Comparison of ENCODE assay signal across 30 mouse cellular contexts in the genomic region with DNA sequence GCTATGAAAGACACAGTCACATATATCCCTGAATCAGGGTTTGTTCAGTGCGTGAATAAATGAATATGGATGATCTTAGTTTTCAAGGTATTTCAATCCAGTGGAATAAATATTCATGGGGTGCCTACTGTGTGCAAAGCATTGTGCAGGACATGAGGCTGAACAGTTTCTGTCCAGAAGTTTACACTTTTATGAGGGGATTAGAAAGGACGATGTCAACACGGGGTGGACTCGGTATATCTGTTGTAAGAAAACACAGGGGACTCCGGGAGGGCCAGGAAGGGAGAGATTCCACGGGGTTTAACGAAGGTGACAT.
DNase-seq lines count a peak whose midpoint lies in the region; ATAC-seq and TF ChIP-seq lines count a peak whose summit lies in the region.
"Had no signal": no experiment of that assay in that cellular context is flagged by ENCODE, and none has a peak within 500 bp of the region (broad histone marks: within the 10 kb centered on the region; RNA-seq: fewer than 3 reads in every experiment).

No protein-coding gene starts in this region.

- H3K4me1 ChIP-seq in hindbrain, embryonic 10.5 days (replicated peaks), result peaks cover 42% of the 10 kb centered on the region
- peaks cover 8% of the 10 kb centered on the region for H3K4me1 ChIP-seq in hindbrain, embryonic 16.5 days (ENCODE audit: control insufficient read depth, insufficient read depth, low read depth, low read length)
- H3K4me1 ChIP-seq in ES-E14 (ENCODE audit: control insufficient read depth in 2 of 2, insufficient read depth in 2 of 2, low read length in 2 of 2, poor library complexity in 1 of 2), result peaks cover 20 to 49% of the 10 kb centered on the region in 2 experiments
- H3K4me1 ChIP-seq in forebrain, embryonic 14.5 days (ENCODE audit: control insufficient read depth, insufficient read depth, low read length), result peaks cover 16% of the 10 kb centered on the region
- H3K4me1 ChIP-seq in midbrain, embryonic 14.5 days (ENCODE audit: control insufficient read depth, insufficient read depth, low read length), result peaks cover 20% of the 10 kb centered on the region
- H3K4me1 ChIP-seq in thymus, adult 2 months (replicated peaks; ENCODE audit: control insufficient read depth, insufficient read depth, low read length), result peaks cover 5% of the 10 kb centered on the region; the same call in 1 of the 2 replicates
- H3K4me1 ChIP-seq: liver, embryonic 13.5 days had no signal

- 0 out of 2 replicates have a peak overlapping the region, but pooled peaks have one; percentile 23 for H3K27ac ChIP-seq in hindbrain, embryonic 10.5 days
- H3K27ac ChIP-seq in hindbrain, embryonic 16.5 days (ENCODE audit: low read depth, low read length), result no peak overlapping the region
- H3K27ac ChIP-seq in ES-E14 (ENCODE audit: insufficient read depth, low read depth, low read length, poor library complexity, severe bottlenecking), result peak overlapping the region; percentile 84; the same call in 1 of the 2 replicates
- H3K27ac ChIP-seq in forebrain, embryonic 14.5 days (ENCODE audit: low read depth, low read length), result no peak overlapping the region
- H3K27ac ChIP-seq in midbrain, embryonic 14.5 days (replicated peaks; ENCODE audit: low read depth, low read length), result no peak overlapping the region
- no peak overlapping the region for H3K27ac ChIP-seq in thymus, adult 2 months (ENCODE audit: control insufficient read depth, insufficient read depth, low read length)
- H3K27ac ChIP-seq: hindbrain, postnatal 0 days; intestine, embryonic 15.5 days; layer of hippocampus, adult 2 months; limb, embryonic 15.5 days; liver, embryonic 13.5 days; macrophage; stomach, postnatal 0 days had no signal

- ATAC-seq in hindbrain, embryonic 16.5 days, result no peak
- no peak; the same call in none of the 2 replicates for ATAC-seq in forebrain, embryonic 14.5 days
- ATAC-seq in midbrain, embryonic 14.5 days (ENCODE audit: low FRiP score, low TSS enrichment), result 0 out of 2 replicates have a peak, but pooled peaks have one; percentile 4
- ATAC-seq: CD4-positive, CD25-positive, alpha-beta regulatory T cell, adult 4 months; intestine, embryonic 15.5 days; lung, postnatal 0 days; Patski had no signal

- no peak for TF ChIP-seq CTCF in thymus, adult 2 months (IDR thresholded peaks at IDR 0.05; ENCODE audit: borderline replicate concordance, control insufficient read depth, extremely low read depth, insufficient read depth, low read length, poor library complexity)

- no peak overlapping the region for H3K4me2 ChIP-seq in hindbrain, embryonic 16.5 days (ENCODE audit: low read length)
- peak overlapping the region; percentile 18 for H3K4me2 ChIP-seq in forebrain, embryonic 14.5 days (ENCODE audit: low read length)
- H3K4me2 ChIP-seq in midbrain, embryonic 14.5 days (ENCODE audit: low read length), result no peak overlapping the region
- H3K4me2 ChIP-seq: heart, embryonic 12.5 days; intestine, embryonic 15.5 days; limb, embryonic 15.5 days; liver, embryonic 13.5 days had no signal

- H3K27me3 ChIP-seq in hindbrain, embryonic 10.5 days (ENCODE audit: insufficient read depth, poor library complexity, severe bottlenecking), result peaks cover 100% of the 10 kb centered on the region
- H3K27me3 ChIP-seq in hindbrain, embryonic 16.5 days (replicated peaks; ENCODE audit: control insufficient read depth, insufficient read depth, low read length), result peaks cover 28% of the 10 kb centered on the region
- H3K27me3 ChIP-seq in forebrain, embryonic 14.5 days (replicated peaks; ENCODE audit: control insufficient read depth, insufficient read depth, low read length), result 0 out of 2 replicates have a peak, but pooled peaks cover 11% of the 10 kb centered on the region
- H3K27me3 ChIP-seq in midbrain, embryonic 14.5 days (ENCODE audit: control insufficient read depth, insufficient read depth, low read length), result peaks cover 53% of the 10 kb centered on the region
- H3K27me3 ChIP-seq in thymus, adult 2 months (ENCODE audit: control insufficient read depth, insufficient read depth, low read length), result no peaks in the 10 kb centered on the region
- H3K27me3 ChIP-seq: intestine, embryonic 15.5 days; limb, embryonic 15.5 days; liver, embryonic 13.5 days had no signal

- WGBS in hindbrain, embryonic 10.5 days, result 15% methylated on average over 7 of the region's 7 CpGs
- 10% methylated on average over 7 of the region's 7 CpGs for WGBS in hindbrain, embryonic 16.5 days
- 5% methylated on average over 7 of the region's 7 CpGs for WGBS in forebrain, embryonic 14.5 days
- WGBS in midbrain, embryonic 14.5 days, result 5% methylated on average over 7 of the region's 7 CpGs
- WGBS in thymus, adult 2 months, result 95% methylated on average over 7 of the region's 7 CpGs

- no peaks in the 10 kb centered on the region for H3K36me3 ChIP-seq in hindbrain, embryonic 10.5 days
- H3K36me3 ChIP-seq in hindbrain, embryonic 16.5 days (ENCODE audit: control insufficient read depth, insufficient read depth, low read length), result no peaks in the 10 kb centered on the region
- no peaks in the 10 kb centered on the region for H3K36me3 ChIP-seq in ES-E14 (ENCODE audit: control insufficient read depth, insufficient read depth, low read length, poor library complexity, severe bottlenecking)
- H3K36me3 ChIP-seq in forebrain, embryonic 14.5 days (ENCODE audit: control insufficient read depth, insufficient read depth, low read length), result no peaks in the 10 kb centered on the region
- no peaks in the 10 kb centered on the region for H3K36me3 ChIP-seq in midbrain, embryonic 14.5 days (ENCODE audit: control insufficient read depth, insufficient read depth, low read length)
- no peaks in the 10 kb centered on the region for H3K36me3 ChIP-seq in thymus, adult 2 months (ENCODE audit: control insufficient read depth, insufficient read depth, low read length)
- H3K36me3 ChIP-seq: G1E; heart, embryonic 12.5 days; intestine, embryonic 15.5 days; limb, embryonic 15.5 days; liver, embryonic 13.5 days had no signal

- no peak for DNase-seq in hindbrain, embryonic 10.5 days (ENCODE audit: low spot score)
- DNase-seq in ES-E14 (ENCODE audit: low read depth, low spot score), result no peak
- DNase-seq in forebrain, embryonic 14.5 days (ENCODE audit: low spot score), result no peak
- DNase-seq in midbrain, embryonic 14.5 days, result peak; percentile 40
- DNase-seq in cerebellum, postnatal 4 days (ENCODE audit: low spot score in 2 of 2), result no peak
- DNase-seq in thymus, adult 2 months, result no peak
- no peak for DNase-seq in B cell, adult 2 months
- DNase-seq: adrenal gland, postnatal 25 days; cerebellum, adult 18-20 months; gastrocnemius, postnatal 36 days; heart, adult 2 months; heart, postnatal 4 days; liver, embryonic 13.5 days; lung, adult 18-20 months; right cerebral cortex, adult 18-20 months; spleen, adult 18-20 months; thymus, postnatal 4 days had no signal

- TF ChIP-seq POLR2A in thymus, adult 2 months (IDR thresholded peaks at IDR 0.05; ENCODE audit: control insufficient read depth, extremely low read depth, insufficient read depth, low read length, poor library complexity), result no peak

- H3K9ac ChIP-seq in hindbrain, embryonic 16.5 days (ENCODE audit: low read depth, low read length), result no peak overlapping the region
- no peak overlapping the region for H3K9ac ChIP-seq in ES-E14 (ENCODE audit: insufficient read depth, low read depth, low read length, poor library complexity, severe bottlenecking)
- H3K9ac ChIP-seq in forebrain, embryonic 14.5 days (ENCODE audit: low read length), result no peak overlapping the region
- no peak overlapping the region for H3K9ac ChIP-seq in midbrain, embryonic 14.5 days (replicated peaks; ENCODE audit: low read length)
- H3K9ac ChIP-seq: heart, embryonic 12.5 days; intestine, embryonic 15.5 days; limb, embryonic 15.5 days; liver, embryonic 13.5 days had no signal

- no peaks in the 10 kb centered on the region for H3K9me3 ChIP-seq in hindbrain, embryonic 10.5 days
- H3K9me3 ChIP-seq in hindbrain, embryonic 16.5 days (ENCODE audit: control insufficient read depth, low read length), result no peaks in the 10 kb centered on the region
- H3K9me3 ChIP-seq in ES-E14 (ENCODE audit: control insufficient read depth, insufficient read depth, low read depth, low read length), result no peaks in the 10 kb centered on the region
- no peaks in the 10 kb centered on the region for H3K9me3 ChIP-seq in forebrain, embryonic 14.5 days (replicated peaks; ENCODE audit: control insufficient read depth, low read length)
- no peaks in the 10 kb centered on the region for H3K9me3 ChIP-seq in midbrain, embryonic 14.5 days (ENCODE audit: control insufficient read depth, low read length)
- H3K9me3 ChIP-seq: G1E; heart, embryonic 12.5 days; intestine, embryonic 15.5 days; limb, embryonic 15.5 days; liver, embryonic 13.5 days had no signal

- H3K4me3 ChIP-seq in hindbrain, embryonic 10.5 days, result no peak overlapping the region
- H3K4me3 ChIP-seq in hindbrain, embryonic 16.5 days (ENCODE audit: low read length), result no peak overlapping the region
- H3K4me3 ChIP-seq in ES-E14 (ENCODE audit: insufficient read depth in 1 of 2, low read depth in 1 of 2, low read length in 2 of 2, poor library complexity in 1 of 2, severe bottlenecking in 1 of 2), result no peak overlapping the region
- no peak overlapping the region for H3K4me3 ChIP-seq in forebrain, embryonic 14.5 days (ENCODE audit: low read depth, low read length)
- no peak overlapping the region for H3K4me3 ChIP-seq in midbrain, embryonic 14.5 days (replicated peaks; ENCODE audit: low read depth, low read length)
- no peak overlapping the region for H3K4me3 ChIP-seq in thymus, adult 2 months (ENCODE audit: control insufficient read depth, insufficient read depth, low read length)
- H3K4me3 ChIP-seq: erythroblast, embryonic 14.5 days; heart, adult 2 months; heart, embryonic 12.5 days; intestine, embryonic 15.5 days; layer of hippocampus, adult 2 months; limb, embryonic 15.5 days; liver, embryonic 13.5 days had no signal

- in situ Hi-C loops in ES-E14 (cut with MboI; ENCODE audit: low sequenced_read_pairs in 2 of 2, unreplicated experiment in 2 of 2), result no loop called here

TF ChIP-seq in ES-E14, 5 proteins besides CTCF, POLR2A, EP300 and RAD21:
- TF ChIP-seq ZNF384 (IDR thresholded peaks at IDR 0.05; ENCODE audit: low read depth, low read length) (no peak), HCFC1 (IDR thresholded peaks at IDR 0.05; ENCODE audit: borderline replicate concordance, insufficient read depth, low read length) (no peak), ZC3H11A (IDR thresholded peaks at IDR 0.05; ENCODE audit: borderline replicate concordance, low read depth, low read length) (no peak), MAFK (IDR thresholded peaks at IDR 0.05; ENCODE audit: insufficient read depth, low read depth, low read length) (no peak), CHD2 (IDR thresholded peaks at IDR 0.05; ENCODE audit: low read depth, low read length) (no peak)

Comparison
In these comparisons a context has a peak if more than half of its experiments do, and no peak if none do; other contexts are left out.
1. H3K27ac ChIP-seq: peak in hindbrain, embryonic 10.5 days (single experiment) and ES-E14 (single experiment); none in hindbrain, embryonic 16.5 days (single experiment), forebrain, embryonic 14.5 days (single experiment), midbrain, embryonic 14.5 days (single experiment) and thymus, adult 2 months (single experiment).